Mouse (Mus musculus) T-helper 2 cell (primary cell): ENCODE measurements at regions not wholly inside any gene's neighbourhood (a gene's known extent, or its start where the extent isn't known, plus 50 kb on each side); places are given as distances from the start of the nearest gene placed in this dataset.

ENCODE experiments used
- in situ Hi-C: fragments of 300-600 bp; cut with MboI, MseI; formaldehyde crosslinking; loops from one replicate; pipeline ENCODE4 v1.15.1; 2025; ENCODE audit warnings: high pct_unique_total_duplicates

DNA sequence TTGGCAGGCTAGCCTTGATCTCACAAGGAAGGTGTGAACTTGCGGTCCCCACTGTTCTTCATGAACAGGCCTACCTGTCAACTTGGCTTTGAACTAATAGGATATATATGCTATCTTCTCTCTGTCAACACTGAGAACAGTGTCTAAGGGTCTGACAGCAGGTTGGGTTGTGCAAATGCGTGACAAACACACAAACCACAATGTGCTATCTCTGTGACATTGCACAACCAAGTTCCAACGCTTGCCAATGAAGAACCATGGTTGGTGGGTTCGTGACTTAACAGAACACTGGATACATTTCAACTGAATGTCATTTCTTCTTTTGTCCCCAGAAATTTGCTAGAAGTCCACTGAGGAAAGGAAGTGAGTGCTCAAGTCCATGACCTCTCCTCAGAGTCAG, 696.8 kb upstream of the 4930412O13Rik start:
- in situ Hi-C loops: no loop called here

DNA sequence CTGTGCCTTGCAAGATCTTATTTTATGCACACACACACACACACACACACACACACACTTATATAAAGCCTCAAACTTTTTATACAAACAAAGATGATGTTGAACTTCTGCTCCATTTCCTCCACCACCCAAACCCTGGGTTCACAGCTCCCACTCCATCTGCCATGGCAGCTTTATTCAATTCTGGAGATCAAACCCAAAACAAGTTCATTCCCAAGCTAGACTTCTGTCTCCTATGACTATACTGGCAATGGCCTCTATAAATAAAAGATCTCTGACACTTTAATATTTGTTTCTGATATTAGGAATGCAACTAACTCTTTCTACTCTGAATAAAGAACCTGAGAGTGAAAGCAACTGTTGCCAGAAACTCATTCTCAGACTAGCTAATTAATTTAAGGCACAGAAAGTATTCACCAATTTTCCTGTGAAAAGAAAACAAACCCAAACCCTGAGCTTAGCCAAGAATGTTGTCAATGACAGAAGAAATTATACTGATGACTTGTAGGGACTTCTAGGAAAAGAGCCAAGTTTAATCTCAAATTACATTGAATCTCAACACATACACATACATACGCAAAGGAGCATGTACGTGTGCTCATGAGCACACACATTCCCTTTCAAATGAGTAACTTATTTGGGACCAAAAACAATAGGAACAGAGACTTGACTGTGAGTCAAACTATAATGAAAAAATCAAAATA, 695.1 kb upstream of the 4930412O13Rik start:
- in situ Hi-C loops: no loop called here

DNA sequence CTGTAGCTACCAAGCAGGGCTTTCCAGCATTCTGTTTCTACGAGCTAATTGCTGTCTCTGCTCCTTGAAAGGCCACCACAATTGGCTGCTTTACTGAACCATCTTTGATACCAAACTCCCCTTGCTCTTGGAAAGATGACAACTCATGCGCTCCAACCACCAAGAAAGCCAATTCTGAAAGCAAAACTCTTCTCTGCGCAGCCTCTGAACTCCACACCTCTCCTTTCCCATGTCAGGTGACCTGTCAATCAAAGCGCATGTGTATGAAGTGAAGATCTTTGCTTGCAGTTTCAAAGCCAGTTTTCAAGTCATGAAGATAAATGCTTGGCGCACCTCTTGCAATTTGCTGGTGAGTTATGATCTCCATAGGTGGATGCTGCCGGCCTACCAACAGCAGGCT, 687.9 kb upstream of the 4930412O13Rik start:
- in situ Hi-C loops: no loop called here

DNA sequence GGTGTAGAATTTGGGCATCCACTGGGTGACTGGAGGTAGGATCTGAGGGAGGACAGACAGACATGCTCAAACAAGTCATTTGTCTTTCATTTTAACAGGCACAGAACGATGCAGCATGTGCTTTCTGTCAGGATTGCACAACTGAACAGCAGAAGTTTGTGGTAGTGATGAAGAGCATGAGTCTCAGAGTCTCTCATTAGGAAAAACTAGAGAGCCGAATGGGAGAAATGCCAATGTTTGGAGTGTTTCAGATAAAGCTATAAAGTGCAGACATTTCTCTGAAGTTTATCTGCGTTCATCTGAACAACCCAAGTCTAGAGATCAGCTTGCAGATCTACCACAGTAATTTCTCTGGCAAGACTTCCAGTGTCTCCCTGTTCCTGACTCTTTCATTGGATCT, 684.0 kb upstream of the 4930412O13Rik start:
- in situ Hi-C loops: no loop called here

DNA sequence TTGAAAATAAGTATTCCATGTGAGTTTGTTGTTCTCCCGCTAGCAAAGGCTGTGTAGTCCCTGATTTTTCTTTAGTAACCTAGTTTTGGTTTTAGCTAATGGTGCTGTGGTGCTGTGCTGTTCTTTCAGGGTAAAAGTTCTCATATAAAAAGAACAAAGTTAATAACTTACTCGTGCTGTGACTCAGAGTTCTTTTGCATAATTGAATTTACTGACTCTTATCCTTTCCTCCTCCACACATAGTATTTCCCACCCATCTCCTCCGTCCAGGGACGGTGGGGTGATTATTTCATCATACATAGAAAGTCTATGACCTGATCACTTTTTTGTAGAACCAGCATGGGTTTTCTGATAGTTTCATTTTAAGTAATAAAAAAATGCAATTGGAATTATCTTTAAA, 673.1 kb upstream of the 4930412O13Rik start:
- in situ Hi-C loops: no loop called here
